Mouse (Mus musculus): ENCODE measurements at regions not wholly inside any gene's neighbourhood (a gene's known extent, or its start where the extent isn't known, plus 50 kb on each side); places are given as distances from the start of the nearest gene placed in this dataset.

DNA sequence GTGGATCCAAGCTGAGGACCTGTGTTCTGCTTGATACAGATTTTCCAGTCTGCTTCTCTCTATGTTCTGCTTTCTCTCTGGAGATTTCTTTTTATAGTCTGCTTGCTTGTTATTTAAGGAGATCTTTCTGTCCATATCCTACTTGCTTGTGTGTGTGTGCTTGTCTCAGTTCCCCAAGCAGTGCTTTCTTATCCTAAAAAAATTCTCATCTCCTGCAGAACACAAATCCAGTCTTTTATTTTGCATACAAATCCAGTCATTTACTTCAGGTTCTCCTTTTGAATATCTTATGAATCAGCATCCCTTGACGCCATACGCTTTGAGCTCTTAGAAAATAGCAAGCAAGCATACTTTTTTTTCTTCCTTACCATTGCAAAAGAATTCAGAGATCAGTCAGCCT lies 310.7 kb upstream of the Cypt14 start:
- DNase-seq, result no peak

DNA sequence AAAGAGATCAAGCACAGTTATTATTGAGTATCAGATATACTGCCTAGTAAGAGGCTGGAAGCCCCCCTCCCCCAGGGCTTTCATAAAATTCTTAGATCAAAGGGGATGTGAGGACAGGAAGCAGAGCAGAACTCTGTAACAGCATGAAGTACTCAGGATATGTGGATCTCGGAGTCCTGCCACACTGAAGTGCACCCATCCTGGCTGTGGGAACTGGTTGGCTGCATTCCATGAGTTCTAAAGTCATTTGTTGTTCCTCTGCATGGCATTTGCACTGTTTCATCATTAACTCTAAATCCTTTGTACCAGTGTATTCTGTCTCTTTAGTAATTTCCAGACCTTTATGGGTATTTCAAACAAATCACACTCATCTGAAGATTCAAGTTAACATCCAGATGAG lies 267.0 kb upstream of the Cypt14 start:
- peak in 1 of 2 experiments; percentile 0 for DNase-seq
